Mouse (Mus musculus): ENCODE measurements at regions not wholly inside any gene's neighbourhood (a gene's known extent, or its start where the extent isn't known, plus 50 kb on each side); places are given as distances from the start of the nearest gene placed in this dataset.

DNA sequence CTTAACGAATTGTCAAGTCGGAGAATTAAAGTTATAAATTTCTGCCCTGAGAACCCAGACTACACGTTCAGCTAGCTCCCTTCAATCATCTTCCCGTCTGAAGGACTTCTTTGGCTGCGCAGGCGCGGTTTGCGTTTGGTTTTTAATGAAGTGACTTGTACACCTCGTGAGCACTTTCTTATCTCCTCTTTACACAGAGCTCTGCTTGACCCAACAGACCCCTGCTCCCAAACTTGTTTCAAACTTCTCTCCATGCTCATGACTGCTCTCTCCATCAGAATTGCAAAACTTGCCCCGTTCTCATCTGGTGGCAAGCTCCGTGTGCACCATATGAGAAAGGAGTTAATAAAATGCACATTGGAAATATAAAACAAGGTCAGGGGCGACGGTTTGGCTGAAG, 257.2 kb upstream of the Nt5e start:
- no peak for DNase-seq (ENCODE audit: low spot score in 2 of 2)

DNA sequence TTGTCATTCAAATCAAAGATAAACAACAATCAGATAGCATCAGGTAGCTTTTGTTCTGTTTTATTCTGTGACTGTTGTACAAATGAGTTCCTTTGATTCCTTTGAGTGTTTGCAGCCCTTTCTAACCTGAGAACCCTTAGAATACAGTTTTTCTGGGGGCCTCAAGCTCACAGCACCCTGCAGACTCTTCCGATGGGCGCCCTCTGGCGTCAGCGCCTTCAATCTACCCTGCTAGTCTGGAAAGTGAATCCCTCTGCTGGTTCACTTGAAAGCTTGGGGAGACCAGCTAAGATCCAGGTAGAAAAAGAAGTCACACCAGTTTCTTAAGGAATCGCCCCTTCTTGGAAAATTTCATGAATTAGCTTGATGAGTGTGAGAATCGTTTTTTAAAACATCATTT, 253.8 kb upstream of the Nt5e start:
- DNase-seq (ENCODE audit: low spot score in 2 of 2), result peak in 1 of 2 experiments; percentile 55

DNA sequence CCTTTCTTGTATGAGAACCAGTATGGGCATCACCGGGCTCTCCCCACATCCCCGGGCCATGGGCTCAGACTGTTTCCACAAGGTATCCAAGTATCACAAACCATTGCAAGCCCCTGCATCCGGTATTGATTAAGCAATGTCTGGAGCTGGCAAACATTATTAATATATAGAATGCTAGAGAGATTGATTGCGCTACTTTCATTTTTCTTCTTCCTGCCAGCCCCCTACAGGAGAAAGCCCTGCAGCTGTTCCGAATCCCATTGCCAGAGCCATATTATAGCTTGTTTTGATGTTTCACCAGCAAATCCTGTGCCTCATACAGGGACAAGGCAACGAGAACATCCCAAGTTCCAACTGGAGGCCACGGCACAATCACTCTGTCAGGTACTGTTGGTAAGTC, 253.4 kb upstream of the Nt5e start:
- DNase-seq (ENCODE audit: low spot score in 2 of 2), result no peak

DNA sequence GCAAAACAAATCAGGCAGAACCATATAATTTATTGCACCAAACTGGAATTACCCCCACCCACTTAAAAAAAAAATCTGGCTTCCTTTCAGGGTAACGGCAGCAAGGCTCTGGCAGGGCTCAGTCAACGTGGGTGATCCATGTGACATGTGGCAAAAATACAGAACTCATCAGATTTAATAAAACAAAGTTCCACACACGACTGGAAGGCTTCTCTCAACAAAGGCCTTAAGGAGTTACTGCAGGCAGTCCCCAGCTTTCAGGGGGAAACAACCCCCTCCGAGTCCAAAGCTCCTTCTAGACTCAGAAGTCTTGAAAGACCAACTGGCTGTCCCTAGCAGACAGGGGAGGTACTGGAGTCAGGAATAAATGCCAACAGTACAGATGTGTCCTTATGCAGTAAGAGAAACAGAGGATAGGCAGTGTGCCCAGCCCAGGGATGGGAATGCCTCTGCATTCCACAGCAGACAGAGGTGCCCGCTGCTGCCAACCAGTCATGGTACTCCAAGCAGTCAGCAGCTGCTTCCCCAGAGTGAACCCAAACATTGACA, 244.0 kb upstream of the Nt5e start:
- DNase-seq (ENCODE audit: low spot score in 2 of 2), result no peak

DNA sequence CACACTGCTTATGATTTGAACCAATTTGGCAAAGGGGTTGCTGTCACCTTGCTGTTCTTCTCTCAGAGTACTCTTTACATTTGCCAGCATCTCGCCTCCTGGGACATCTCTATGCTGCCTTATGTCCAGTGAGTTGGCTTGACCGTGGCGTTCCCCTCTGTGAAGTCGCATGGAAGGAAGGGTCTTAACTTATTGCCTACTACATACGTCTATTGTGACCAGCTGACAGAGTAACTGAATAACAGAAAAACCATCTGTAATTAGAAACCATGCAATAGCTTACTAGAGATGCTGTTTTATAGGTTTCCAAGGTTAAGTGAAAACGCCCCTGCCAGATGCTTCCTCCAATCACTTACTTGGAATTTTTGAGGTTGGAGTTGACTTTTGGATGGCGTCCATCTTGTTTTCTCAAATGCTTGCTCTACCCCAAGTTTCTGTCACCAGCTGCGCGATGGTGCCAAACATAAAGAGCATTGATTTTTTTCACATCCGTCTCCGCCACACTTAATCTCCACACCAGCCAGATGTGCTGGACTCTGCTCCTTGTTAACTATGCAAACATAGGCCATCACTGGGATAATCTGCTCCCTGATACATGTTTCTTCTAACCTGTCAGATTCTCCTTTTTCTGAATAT, 241.7 kb upstream of the Nt5e start:
- DNase-seq (ENCODE audit: low spot score in 2 of 2), result no peak

DNA sequence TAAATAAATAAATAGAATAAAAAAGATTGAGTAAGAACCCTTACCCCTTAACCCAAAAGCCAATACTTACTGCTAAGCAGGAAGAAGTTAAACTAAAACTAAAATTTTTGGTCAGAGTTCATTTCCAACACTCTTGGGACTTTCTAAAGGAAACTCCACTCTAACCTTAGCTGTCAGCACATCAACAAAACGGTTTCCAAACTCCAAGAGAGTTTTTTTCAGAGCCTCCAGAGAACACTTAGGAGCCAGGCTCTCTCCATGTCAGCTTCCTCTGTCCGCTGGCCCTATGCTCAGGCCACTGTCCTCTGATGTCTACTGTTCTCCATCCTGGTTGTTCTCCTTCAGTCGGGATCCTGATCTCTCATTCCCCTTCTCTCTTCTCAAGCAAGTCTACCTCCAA, 241.1 kb upstream of the Nt5e start:
- DNase-seq (ENCODE audit: low spot score in 2 of 2), result no peak

DNA sequence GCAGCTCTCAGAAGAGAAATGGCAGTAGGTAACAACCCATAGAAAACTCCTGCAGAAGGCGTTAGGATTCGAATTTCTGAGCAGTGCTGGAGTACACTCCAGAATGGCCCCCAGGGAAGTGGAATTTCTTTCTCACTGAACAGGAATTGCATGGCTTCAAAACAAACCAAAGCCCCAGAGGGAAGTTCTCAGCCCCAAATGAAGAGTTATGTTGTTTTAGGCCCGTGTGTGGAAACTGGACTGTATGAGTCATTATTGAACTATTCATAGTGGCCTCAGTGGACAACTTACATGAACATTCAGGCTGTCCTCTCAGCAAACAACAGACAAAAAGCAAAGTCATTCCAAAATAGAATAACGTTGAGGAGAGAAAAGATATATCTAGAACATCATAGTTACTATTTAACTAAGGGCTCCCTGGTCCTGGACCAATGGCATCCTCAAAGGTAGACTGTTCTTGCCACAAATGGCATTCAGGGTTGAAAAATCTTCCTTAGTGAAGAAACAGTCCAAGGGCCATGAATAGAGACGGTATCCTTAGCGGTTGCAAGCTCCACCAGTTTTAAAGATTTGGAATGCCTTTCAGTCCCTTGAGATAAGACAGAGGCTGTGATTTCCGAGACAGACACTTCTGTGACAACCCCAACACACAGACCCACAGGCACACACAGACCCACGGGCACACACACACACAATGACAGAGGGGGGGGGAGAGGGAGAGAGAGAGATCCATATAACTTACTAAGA, 235.0 kb upstream of the Nt5e start:
- DNase-seq (ENCODE audit: low spot score in 2 of 2), result no peak

DNA sequence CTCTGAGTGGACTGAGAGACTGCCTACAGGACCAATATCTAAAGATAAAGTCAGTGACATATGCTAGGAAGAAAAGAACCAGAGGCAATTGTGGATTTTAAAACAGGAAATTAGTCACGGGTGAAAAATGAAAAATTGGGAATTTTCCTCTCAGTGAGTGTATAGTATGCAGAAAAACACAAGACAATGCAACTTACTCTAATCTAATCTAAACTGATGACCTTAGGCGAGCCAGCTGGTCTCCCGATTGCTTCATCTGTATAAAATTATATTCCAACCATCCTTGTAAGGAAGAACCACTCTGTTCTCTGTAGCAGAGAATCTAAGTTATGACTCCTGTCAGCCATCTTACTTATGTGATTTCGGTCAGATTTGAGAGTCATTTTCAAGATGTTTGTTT, 234.4 kb upstream of the Nt5e start:
- DNase-seq (ENCODE audit: low spot score in 2 of 2), result no peak

DNA sequence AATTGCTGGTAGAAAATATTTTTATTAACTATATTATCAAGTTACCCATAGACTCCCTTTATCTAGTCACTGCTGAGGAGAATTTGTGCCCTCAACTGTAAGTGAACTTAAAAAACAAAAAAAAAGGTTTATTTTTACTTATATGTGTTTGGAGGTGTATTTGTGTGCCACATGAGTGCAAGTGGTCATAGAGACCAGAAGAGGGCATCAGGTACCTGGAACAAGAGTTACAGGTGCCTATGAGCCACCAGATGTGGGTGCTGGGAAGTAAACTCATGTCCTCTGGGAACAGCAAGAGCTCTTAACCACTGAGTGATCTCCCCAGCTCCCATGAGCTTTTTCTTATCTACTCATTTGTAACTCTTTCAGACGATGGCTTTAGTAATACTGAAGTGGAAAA, 213.9 kb upstream of the Nt5e start:
- DNase-seq (ENCODE audit: low spot score in 2 of 2), result no peak

DNA sequence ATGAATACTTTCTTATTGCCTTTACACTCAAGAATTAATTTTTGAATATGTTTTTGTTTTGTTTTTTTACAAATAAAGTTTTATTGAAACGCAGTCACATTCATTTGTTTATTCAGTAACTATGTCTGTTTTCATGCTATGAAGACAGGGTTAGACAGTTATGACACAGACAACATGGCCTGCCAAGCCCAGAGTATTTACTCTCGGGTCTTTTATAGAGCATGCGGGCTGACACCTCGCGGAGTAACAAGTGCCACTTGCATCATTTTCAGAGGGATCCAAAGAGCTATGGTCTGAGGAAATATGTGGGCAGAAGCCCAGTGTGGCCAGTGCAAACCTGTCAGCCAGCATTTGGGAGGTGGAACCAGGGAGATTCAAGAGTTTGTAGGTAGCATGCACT, 206.5 kb upstream of the Nt5e start:
- no peak for DNase-seq (ENCODE audit: low spot score in 2 of 2)

DNA sequence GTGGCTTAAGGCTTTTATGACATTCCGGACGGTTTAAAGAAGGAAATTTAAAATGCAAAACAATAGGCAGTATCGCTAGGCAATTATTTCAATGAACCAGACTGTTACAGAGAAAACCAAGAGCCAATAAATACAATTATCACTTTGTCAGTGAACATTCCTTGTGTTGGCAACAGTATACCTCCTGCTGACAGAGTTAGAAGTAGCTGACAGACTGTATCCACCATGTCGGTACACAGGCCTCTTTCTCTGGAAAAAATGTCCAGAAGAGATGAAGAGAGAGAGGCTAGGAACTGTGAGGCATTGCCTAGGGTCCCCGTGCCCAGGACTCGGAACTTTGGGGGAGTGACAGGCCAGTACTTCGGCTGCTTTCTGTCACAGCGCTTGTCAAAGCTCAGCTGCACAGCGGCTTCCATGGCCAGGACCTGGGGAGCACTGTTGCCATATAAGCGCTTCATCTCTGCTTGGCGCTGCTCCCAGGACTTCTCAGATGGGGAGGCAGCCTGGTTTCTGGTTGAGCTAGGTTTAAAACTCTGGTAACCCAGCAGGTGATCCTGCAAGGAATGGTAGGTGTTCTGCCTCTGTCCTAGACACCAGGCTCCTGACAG, 205.9 kb upstream of the Nt5e start:
- DNase-seq (ENCODE audit: low spot score in 2 of 2), result no peak

DNA sequence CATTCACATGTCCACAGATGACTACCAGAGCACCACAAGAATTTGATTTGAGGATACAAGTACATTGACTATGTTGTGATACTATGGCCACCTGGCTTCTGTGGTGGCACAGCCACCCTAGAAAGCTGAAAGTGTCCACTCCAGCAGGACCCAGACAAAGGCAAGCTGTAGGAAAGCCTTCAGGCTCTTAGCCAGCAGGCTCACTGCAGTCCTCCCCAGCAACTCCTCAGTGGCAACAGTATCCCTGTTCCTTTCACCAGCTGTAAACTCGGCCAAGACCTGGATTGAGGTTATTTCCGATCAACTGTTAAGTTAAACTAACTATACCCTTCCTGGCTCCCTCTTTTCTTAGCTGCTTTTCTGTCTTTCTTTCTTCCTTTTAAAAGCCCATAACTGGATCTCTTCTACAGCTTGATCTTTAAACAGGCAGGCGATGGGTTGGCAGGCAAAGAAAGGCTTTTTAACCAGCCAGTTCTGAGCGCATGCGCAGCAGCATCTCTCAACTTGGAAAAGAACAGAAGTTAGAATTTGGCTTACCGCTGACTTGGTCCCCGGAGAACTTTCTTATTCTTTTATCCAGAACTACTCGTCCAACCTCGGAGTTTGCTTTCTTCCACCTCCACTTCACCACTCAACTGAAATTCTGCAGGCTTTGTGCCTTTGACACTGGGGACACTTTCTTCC, 202.5 kb upstream of the Nt5e start:
- DNase-seq (ENCODE audit: low spot score in 2 of 2), result peak in 1 of 2 experiments; percentile 9

DNA sequence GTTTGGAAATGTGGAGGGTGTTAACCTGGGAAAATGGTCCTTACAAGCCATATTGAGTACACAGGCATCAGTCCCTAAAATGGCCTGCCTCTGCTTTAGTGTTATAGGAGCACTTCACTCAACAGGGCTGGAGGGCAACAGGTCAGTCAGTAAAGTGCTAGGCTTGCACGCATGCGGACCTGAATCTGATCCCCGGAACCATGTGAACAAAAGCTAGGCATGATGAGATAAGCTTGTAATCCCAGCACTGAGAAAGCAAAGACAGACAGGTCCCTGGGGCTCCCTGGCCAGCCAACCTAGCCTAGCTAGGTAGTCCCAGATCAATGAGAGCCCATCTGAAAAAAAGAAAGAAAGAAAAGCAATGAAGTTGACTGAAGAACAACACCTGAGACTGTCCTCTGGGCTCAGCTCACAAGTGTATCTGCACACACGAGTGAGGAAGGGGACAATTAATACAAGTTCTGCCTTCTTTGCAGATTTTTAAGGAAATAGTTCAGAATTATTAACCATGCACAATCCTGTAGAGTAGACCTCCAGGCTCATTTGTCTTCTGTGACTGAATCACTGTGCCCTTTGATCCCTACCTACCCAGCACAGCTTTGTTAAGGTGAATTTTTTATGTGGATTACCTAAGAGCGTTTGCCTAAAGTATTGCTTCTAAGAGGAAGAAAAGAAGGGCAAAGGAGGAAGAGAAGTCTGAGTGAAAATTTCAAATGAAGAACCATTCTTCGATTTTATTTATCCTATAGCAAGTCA, 163.8 kb upstream of the Nt5e start:
- no peak for DNase-seq (ENCODE audit: low spot score in 2 of 2)

DNA sequence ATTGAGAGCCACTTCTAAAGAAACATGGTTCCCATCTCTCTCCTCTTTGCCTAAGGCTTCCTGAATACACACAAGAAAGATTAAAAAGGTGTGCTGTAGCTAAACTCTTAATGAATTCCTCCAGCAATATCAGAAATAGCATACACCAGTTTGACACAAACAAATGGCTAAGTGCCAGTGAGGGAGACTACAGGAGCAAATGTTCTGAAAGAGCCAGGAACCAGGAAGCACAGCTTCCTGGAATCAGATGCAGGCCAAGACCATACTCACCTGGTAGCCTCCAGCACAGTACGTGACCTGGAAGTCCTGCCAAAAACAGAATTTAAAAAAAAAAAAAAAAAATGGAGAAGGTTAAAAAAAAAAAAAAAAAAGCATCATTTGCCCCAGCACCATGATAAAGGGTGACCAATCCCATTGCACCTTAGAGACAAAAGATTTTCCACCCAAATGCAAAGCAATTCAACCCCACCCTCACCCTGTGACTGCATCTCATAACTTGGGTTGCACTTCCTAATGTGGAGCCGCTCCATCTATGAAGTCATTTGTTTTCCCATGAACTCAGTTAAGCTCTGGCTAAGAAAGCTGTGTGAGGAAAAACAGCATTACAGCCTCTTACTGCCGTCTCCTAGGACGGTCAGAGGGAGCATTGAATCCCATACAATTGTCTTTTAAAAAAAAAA, 149.3 kb upstream of the Nt5e start:
- DNase-seq (ENCODE audit: low spot score in 2 of 2), result no peak

DNA sequence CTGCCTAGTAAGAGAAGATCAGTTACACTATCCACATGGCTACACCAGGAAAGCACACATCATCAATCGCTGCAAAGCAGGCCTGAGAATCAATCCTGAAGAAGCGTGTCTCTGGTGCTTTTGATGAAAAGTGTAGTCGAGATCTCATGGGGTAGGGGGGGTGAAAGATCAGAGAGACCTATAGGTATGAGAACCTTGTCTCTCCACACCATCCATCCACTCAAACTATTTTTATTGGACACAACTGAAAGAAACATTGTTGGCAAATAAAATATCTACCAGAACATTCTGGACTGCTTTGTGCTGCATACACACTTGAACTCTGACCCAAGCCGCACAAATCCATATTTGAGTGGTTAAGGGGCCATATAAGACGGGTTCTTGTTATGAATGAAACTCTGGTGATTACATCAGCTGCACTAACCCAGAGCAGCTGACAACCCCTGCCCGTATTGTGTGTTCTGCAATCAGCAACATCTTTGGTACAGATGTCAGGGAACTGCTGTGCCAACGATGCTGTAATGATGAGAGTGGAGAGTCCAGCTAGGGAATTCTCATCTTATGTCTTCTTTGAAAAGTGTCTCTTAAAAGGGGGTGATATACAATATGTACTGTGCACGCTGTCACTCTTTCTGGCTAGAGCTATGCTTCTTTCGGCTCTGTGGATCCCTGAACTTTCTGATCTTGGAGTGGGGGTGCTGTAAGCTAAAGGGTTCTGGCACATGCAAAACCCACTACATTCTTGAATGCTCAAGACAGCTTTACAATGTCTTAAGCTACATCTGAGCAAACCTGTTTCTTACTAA, 145.6 kb upstream of the Nt5e start:
- no peak for DNase-seq (ENCODE audit: low spot score in 2 of 2)

DNA sequence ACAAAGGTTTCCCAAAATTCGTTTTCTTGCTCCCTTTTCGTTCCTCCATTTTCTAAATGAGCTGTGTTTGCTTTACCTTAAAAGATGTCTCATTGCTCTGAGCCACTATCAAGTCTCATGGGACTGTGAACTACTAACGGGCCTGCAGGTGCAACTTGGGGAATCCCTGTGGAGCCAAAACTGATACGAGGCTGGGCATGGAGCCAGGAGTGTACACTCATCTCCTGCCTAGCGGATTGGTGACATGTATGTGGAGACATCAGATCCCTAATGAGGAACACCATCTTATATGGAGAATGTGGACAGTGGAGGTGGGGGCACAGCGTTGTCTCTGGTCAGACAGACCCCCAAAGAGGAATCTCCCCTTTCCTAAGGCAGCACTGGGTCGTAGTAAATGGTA, 119.6 kb upstream of the Nt5e start:
- DNase-seq (ENCODE audit: low spot score in 2 of 2), result no peak

DNA sequence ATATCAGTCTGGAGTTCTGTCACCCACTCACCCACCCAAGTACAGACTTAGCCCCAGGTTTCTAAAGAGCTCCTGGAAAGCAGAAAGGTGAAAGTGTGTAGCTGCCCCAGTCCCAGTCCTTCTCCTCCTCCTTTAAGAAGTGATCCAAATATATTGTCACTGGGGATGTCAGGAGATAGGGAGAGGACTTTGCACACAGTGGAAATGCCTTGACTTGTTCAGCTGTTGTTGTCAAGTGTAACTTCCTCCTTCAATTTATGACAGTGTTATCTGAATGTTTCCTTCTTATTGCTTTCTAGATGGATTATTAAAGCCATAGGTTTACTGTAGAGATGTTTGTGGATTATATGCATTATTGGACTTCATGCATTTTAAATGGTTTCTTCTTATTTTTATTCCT, 119.0 kb upstream of the Nt5e start:
- no peak for DNase-seq (ENCODE audit: low spot score in 2 of 2)

DNA sequence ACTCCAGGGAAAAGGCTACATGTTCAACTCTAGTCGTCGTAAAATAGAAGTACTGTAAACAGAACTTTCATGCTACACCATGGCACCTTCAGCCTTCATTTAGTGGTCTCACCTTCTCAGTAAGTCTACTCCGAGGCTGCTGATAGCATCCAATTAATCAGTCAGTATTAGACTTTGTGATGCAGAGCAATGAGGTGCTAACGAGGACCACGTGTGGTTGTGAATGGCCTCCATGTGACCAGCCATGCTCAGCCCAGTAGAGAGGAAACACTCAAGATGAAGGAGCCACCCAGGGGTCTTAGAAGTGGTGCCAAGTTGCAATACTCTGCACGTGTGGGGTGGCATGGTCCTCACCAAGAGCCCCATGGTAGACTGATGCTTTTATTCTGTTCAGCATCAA, 112.2 kb upstream of the Nt5e start:
- DNase-seq (ENCODE audit: low spot score in 2 of 2), result no peak

DNA sequence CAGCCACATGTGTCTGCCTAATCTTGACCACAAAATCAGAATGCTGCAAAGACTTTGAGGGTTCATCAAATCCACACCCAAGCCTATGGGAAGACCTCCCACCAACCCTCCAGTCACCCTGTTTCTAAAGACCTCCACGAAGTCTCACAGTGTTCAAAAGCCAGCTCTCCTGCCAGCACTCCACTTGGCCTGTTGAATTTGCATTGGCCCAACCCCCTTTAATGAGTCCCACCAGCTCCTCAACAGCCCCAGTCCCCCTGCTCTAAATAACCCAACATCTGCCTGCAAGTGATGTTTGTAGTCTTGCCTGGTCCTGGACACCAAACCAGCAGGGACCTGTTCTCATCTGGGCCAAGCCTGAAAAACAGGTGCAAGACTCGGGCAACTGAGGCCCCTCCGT, 106.6 kb upstream of the Nt5e start:
- no peak for DNase-seq (ENCODE audit: low spot score in 2 of 2)

DNA sequence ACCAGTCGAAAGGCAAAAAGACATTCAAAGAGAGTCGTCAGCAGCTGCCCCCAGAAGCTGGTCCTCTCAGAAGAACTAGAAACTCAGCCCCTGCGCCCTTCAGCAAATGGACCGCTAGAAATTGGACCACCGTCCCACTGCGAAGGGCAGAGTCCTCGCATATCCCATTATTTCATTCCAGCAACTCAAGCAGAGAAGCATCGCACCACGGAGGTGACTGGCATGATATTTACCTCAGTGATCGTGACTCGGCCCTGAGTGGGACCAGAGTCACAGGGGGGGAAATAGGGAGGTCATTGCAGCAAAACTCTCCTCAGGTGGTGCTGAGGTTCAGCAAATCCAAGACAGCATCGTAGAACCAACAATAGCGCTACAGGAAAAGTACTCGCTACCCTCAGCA, 105.7 kb upstream of the Nt5e start:
- DNase-seq (ENCODE audit: low spot score in 2 of 2), result no peak

Measured in left cerebral cortex, adult 9 months (tissue).